Mouse (Mus musculus): ENCODE results near the gene Ankrd42.

Ankrd42 gene

GRCm38 (mm10) chr7:92560986-92561876 is 75.7 kb downstream of the Ankrd42 start, which contains the start of gene Ccdc90b:
TSS of gene Ccdc90b (plus strand) at chr7:92561149.
- peak; percentile 79 for DNase-seq

DNA sequence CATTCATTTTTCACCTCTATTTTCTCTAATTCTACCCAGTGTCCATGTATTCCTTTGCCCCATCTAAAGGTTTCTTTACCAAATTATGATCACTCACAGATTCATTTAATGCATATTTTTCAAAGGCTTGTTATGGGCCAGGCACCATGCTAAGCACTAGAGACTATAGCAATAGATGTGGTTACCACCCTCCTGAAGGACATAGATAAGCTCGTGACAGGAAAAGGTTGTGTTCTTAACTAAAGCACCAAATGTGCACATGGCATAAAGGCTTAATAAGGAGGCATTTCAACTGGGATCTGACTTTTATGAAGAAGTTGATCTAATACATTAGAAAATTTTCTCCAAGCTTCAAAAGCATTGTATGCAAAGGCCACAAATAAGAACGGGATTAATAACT is 78.2 kb downstream of the Ankrd42 start:
- DNase-seq: no peak

GRCm38 (mm10) chr7:92550990-92551392 is 86.0 kb downstream of the Ankrd42 start:
- peak; percentile 20 for DNase-seq

- no peak for DNase-seq
Observed at GRCm38 (mm10) chr7:92550248-92550989, 86.5 kb downstream of the Ankrd42 start.

DNA sequence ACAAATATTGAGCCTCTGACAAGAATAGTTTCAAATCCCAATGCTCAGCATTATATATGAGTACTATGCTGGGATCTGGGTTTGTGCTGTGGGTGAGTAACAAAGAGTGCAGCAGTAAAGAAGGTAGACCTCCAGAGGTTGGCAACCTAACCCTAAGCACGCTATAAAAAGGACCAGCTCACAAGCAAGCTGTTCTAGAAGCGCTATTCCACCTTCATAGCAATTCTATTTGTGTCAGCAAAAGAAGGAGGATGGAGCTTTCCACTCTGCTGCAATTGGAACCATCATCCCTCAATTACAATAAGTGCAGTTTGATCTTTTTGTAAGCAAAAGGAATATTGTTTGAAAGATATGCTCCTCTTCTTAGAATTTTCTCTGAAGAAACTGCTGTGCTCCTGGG is 90.2 kb downstream of the Ankrd42 start:
- DNase-seq: no peak

DNA sequence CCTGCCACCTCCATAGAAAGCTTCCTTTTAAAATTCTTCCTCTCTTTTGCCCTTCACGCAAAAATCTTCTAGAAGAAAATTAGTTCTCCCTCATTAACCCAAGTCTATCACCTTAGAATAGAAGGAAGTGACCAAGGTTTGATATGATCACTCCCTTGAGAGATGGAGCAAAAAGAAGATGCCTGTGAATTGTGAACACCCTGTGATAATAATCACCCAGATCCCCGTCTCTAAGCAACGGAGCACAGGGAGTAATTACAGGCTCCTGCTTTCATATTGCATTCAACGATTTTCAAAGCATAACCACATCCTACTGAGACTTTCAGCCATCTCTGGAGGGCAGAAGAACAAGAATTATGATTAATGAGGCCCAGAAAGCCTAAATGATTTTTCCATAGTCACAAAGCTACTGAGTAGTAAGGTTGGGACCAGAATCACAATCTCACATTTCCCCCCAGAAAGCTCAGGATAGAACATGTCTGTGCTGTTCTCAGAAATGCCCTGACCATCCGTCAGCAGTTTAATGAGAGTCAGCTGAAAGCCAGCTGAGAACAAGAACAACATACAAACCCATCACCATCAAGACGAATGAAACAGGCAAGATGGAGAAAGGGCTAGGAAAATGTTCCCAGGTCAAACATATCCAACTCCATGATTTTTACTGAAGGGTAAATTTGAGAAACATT is 104.4 kb downstream of the Ankrd42 start:
- DNase-seq: no peak

Data from lung, postnatal 14 days (tissue).